Mouse (Mus musculus) cerebellum, adult 9-11 months (tissue): ENCODE results near the gene Gng2.
A peak's percentile ranks its signal among the peaks of the same experiment; 100 is the strongest.

Experiments used
- DNase-seq: peaks from one replicate; pipeline ENCODE4 v3.0.0; 2022

The Gng2 gene

DNA sequence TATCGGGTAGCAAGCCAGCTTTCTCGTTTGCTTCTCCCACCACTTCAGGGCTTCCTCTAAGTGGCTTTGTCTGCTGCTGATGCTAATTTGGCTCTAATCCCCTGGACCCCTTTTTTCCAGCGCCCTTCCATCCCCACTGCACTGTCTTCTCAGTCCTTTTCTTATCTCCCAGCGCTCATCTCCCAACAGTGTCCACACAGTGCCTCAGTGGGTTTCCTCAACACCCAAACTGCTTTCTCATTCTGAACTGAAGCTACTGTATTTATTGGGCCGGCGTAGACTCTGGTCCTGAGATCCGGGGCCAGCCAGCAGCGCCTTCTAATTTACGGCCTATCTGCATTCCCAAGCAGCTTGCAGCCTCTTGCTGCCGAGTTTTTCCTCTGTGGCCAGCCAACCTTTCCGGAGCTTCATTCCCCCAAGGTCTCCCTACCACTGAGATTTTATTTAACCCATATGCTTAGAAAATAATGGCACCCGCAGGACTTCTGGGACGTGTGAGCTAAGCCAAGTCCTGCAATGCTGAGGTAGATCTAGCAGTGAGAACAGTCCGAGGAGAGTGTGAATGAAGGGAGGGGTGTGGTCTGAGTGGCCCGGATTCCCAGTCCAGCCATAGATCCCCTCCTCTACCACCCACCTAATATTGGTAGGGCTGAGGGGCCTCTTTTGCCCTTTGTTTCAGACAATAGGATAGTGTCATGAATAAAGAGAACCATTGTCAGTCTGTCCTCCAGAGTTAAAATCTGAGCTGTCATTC is at the start of gene Gng2:
Gene Gng2, minus strand, starts transcription at position 357 of the 754 bp plus-strand sequence.
- peak; percentile 52 for DNase-seq

DNA sequence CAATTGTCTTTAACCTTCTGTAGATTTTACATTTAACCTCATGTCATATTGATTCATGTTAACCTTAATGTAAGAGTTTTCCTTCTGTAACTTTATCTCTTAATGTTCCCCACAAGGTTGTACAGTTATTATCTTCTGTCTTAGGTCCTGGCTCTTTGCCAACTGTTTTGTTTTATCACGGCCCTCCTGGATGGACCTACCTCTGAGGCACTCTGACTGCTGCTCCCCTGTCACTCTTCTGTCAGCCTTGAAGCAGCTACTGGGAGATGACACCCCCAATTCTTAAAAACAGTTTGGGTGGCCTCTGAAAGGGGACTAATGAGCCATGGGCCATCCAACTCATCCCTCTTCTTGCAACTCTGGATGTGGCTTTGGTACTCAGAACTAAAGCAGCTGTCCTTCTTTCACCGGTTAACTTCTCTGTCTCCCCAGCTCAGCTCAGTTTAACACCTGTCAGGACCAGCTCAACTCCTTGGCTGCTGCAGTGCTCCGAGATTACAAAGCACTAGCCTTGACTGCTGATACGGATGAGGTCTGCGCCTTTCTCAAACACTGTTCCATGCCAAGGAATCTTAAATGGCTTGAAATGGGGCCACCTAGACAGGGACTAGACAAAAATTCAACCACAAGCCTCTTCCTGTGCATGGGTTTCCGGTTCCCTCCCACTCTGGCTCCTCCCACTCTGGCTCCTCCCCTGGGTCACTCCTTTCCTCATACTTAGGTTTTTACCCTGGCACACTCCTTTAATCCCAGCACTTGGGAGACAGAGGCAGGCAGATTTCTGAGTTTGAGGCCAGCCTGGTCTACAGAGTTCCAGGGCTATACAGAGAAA is 47.7 kb upstream of the Gng2 start:
- no peak for DNase-seq

DNA sequence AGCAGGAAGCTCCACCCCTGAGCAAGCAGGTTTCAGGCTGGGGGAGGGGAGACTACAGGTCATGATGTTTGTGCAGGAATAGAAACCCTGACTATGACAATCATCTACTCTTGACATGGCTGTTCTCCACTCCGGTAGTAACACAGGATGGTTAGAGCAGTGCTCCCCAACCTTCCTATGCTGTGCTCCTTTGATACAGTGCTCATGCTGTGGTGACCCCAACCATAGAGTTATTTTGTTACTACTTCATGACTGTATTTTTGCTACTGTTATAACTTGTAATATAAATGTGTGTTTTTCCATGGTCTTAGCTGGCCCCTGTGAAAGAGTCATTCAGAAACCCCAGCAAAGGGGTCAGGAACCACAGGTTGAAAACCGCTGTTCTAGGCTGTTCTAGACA is 46.5 kb upstream of the Gng2 start:
- no peak for DNase-seq

DNA sequence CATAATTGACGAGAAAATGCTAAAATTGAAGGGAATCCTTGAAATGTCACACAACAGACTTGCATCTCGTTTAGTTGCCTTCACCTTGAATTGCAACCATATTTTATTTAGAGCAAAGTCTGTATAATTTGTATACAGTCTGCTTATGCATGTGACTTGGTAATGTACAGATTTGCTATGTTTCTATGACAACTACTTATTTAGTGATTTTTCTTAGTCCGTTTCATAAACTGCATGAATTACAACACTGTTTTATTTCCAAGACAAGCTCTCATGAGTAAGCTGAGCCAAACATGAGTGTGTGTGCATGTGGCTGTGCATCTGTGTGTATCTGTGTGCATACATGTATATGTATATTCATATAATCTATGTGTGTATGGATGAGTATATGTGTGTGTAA is 42.1 kb upstream of the Gng2 start:
- no peak for DNase-seq

DNA sequence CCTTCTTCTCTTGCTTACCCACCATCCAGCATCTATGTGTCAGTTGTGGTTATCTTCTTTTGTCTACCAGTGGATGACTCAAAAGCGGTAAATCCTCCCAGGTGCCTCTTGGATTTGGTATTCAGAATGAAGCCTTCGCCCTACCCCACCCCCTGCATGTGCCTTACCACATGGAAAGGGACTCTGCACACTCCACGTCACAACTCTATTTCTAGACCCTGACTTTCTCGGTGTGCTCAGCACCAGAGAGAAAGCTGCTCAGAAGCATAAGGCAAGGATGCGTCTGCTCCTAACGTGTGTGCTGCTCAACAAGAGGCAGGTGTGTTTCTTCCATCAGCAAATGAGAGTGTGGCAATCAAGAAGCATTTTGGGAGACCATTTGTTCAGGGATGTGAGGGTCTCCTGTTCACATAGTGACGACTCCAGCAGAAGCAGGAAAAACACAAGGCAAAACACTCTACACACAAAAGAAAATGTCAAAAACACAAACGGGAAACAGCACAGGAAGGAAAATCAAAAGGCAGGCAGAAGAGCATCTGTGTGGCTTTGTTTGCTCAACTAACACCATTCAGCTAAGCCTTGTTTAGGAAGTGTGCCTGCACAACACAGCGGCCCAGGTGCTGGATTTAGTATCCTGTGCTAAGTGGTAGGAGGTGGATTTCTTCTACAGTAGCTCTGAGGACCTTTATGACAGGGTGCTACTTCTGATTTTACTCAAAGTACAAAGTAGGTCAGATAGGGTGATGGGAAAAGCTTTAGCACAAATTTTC is 35.3 kb upstream of the Gng2 start:
- no peak for DNase-seq

DNA sequence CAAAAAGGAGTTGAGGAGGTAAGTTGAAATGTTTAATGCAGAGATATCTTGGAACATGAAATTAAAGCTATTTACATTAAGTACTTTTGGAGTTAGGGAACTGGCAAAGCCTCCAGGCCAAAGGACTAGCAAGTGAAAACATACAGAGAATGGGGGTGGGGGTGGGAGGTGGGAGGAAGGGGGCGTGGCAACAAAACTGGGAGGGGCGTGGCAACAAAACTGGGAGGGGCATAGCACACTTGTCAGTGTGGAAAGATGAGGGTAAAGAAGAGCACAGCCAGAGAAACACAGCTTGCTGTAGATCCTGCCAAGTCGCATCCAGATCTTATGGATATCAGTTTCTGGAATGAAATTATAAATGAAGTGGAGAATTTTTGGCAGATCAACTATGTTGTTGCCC is 30.0 kb upstream of the Gng2 start:
- no peak for DNase-seq

DNA sequence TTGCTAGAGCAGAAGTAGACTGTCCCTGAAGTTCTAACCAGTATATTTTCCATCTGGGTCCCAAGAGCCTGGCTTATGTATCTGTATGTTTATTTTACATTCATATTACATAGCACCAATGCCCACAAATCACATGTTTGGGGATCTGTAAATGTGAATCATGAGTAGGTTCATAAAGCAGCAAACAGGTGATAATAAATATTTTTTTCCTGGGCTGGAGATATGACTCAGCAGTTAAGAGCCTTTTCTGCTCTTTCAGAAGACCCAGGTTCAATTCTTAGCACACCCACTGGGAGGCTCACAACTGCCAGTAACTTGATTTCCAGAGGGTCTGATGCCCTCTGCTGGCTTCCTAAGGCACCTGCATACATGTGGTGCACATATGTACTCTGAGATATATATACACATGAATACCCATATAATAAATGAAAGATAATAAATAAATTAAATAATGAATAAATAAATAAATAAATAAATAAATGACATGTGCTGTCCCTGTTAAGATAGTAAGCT is 27.4 kb upstream of the Gng2 start:
- DNase-seq: no peak

DNA sequence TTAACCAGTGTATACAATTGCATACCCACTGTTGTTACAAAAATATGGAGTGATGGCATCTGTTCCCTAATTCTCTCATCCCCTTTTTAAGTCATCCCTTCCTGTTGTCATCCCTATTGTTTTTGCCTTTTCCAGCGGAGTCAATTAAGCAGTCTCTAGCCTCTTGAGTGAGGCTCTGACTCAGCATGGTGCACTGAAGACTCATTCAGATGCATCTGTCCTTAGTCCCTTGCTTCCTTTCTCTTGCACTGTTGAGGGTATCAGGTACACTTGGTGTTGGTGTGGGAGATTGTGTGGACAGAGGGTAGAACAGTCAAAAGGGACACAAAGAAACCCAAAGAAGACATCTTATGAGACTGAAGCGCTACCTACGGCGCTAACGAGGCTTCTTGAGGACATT is 19.4 kb upstream of the Gng2 start:
- DNase-seq: no peak

DNA sequence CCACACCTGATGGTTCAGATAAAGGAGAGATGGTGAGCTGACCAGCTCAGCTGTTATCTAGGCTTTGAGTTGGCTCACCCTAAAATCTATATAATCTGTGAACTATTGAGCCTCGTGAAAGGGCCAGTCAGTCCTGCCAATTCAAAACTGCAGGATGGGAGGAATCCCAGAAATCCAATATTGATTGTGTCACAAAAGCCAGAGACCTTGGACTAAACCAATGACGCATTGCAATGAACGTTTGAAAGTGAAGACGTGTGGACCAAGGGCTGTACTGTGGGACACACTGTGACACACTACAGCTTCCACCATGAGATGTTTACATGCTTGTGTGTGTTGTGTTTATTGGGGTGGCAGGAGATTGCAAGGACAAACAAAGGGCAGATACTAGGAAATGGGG is 18.5 kb upstream of the Gng2 start:
- no peak for DNase-seq

DNA sequence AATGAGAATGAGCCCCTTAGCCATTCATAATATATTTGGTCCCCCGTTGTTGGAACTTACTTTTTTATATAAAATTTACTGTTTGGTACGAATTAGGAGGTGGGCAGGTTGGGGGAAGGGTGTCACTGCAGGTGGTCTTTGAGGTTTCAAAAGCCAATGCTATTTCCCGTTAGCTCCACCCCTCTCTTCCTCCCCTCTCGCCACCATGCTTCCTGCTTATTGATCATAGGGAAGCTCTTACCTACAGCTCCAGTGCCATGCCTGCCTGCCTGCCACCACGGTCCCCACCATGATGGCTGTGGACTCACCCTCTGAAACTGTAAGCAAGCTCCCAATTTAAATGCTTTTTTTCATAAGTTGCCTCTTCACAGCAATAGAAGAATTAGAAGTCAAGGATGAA is 16.6 kb upstream of the Gng2 start:
- DNase-seq: no peak

DNA sequence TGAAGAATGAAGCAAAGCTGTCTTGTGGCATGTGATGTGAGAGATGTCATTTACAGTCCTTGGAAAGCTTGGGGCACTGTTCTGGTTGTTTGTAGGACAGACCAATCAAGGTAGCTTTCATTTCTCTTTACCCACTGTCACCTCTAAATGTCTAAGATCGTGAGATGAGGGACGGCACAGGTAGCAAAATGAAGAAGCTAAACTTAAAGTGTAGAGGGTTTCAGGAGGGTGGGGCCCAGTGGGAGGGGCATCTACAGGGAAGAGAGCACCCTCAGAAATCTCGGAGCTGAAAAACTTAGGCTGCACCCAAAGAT is 16.1 kb upstream of the Gng2 start:
- DNase-seq: no peak

DNA sequence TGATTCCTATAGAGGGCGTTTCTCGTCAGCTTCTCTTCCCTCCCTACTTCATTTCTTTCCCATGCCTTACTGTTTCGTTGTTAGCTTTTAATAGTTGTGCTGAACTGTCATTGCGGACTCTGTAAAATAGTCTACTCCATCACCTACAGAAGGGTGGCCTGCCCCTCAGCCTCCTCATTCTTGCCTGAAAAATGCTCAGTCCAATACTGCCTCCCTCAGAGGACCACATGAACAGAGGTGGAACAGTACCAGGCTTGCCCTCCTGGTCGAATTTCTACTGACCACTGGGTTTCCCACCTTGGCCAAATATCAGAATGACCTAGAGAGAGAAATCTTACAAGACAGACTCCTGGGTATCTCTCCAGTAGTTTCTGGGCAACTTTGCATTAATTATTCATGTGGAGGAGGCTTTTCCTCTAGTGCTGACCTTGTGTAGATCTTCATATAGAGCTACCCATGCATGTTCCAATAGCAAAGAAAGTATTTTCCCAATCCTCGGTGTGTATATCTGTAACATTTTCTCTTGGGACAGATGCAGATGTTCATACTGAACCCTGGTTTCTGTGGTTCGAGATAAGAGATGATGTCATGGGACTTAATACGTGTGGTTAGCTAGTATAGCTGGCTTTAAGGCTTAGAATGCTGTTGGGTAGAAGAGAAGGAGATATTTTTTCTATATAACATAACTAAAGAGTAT is 15.6 kb upstream of the Gng2 start:
- no peak for DNase-seq

DNA sequence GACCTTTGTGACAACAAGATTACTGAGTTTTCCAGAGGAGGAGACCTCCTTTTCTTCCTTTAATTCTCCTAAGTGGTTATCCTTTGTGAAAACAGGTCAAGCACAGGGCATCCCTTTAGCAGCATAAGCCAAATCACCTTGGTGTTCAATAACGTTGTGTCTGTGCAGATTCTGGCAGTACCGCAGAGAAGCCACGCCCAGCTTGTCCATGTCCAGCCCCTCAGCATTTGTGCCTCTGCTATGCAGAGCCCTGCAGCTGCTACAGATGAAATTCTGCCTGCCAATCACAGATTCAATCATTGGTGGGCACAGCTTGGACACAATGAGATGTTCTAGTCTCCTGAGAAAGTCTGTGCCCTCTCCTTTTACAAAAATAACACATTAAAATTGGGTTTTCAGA is 14.4 kb upstream of the Gng2 start:
- no peak for DNase-seq

DNA sequence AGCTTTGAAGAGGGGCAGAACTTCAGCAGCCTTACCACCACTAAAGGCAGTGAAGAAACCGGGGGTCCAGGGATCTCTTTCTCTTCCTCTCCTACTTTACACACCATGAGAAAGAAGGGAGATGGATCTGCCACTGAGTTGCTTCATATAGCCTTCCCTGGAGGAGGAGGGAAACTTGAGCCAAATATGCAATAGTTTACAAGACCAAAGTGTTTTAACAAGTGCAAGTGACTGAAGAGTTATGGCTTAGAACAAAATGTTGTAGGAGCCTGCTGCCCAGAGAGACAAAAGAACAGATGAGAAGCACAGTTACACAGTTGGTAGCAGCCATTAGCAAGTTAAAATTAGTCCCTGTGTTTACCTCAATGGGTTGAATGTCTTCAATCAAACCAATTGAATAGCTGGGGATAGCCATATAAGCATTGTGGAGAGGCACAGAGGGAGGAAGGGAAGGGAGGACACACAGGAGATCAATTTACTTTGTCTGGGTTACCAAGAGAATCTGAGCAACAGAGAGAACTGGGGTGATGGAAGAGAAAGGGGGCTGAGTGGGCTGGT is 13.1 kb upstream of the Gng2 start:
- no peak for DNase-seq

DNA sequence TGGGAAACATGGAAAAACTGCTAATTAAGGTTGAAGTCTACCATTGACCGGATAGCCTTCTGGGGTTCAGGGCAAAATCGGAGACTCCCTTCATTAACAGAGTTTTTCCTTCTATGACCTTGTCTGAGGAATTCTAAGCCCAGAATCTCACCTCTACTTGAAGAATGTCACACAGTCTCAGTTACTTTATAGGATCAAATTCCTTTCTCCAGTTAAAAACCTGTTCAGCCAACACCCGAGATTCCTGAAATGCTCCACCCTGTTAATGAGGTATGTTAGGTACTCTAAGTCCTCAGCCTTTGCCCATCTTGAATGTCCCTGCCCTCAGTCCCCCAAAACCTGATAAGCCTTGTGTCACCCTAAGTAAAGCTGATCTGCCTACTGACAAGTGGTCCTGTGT is 11.0 kb upstream of the Gng2 start:
- DNase-seq: no peak

DNA sequence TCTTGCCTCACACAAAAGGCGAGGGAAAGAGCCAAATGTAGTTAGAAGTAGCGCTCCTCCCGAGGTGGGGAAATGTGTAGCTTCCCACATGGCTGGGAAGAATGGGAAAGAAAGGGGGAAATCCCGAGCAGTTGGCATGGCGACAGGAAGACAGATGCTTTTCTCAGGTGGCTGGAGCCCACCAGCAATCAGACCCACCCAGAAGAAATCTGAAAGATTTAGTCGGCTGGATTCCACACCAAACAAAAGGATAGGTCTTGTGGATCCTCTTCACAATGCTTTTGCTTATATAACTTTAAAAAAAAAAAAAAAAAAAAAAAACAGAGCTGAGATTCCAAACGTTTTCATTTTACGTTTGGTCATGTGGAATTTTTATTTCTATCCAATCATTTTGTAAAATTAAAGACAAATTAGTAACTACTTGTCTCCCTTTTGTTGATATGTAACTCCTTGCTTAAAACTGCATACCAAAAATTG is 10.0 kb upstream of the Gng2 start:
- no peak for DNase-seq

DNA sequence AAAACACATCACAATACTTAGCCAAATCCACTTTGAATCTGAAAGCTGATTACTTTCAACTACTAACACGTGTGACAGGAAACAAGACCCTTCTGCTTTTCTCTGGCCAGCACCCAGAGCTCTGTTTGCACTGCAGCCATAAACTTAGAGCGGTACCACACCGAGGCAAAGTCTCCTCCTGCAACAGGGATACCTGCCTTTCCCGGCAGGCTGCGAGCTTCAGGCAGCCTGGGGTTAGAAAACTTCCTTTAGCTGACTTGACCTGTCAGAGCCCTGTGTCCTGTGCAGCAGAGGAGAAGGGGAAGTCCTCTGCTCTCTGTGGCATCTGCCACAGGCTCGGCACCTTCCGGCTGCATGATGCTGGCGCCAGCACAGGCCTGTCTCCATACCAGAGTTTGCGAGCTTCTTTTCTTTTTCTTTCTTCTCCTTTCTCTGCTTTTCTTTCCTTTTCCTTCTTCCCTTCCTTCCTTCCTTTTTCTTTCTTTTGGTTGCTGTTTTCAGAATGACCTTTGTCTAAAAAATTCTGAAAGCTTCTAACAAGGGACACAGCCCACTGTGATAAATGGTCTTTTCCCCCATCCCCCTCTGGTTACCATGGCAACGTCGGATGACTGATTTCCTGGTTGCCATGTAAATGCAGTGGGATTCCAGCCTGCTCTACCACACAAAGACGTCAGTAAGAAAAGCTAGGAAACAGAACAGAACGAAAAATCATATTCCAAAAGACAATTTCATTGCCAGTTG is 9.4 kb upstream of the Gng2 start:
- DNase-seq: peak; percentile 69

DNA sequence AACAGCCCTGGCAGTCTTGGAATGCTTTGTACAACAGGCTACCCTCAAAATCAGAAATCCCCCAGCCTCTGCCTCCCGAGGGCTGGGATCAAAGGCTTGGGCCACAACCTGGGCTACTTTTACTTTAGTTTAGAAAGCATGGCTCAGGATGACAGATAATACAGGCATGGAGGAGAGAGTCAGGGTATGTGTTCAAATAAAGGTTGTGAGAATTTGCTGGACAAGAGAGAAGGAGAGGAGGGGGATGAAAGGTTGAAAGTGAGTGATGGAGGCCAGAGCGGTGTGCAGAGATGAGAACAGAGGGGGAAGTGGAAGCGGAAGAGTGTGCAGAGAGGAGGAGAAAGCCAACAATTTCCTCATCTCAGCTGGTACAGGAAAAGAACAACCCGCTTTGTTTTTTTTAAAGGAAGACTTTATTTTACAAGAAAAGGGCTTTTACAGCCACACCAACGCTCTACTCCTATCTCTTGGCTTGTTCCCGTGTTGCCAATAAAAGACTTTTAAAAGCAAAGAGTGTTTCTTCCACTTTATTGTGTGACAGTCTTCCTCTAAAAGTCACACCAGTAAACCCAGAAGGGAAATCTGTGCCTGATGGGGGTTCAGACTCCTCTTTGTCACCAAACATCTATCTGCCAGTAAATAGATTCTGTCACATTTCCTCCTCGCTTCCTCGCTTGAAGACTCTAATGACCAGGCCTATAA is 8.6 kb upstream of the Gng2 start:
- DNase-seq: no peak

DNA sequence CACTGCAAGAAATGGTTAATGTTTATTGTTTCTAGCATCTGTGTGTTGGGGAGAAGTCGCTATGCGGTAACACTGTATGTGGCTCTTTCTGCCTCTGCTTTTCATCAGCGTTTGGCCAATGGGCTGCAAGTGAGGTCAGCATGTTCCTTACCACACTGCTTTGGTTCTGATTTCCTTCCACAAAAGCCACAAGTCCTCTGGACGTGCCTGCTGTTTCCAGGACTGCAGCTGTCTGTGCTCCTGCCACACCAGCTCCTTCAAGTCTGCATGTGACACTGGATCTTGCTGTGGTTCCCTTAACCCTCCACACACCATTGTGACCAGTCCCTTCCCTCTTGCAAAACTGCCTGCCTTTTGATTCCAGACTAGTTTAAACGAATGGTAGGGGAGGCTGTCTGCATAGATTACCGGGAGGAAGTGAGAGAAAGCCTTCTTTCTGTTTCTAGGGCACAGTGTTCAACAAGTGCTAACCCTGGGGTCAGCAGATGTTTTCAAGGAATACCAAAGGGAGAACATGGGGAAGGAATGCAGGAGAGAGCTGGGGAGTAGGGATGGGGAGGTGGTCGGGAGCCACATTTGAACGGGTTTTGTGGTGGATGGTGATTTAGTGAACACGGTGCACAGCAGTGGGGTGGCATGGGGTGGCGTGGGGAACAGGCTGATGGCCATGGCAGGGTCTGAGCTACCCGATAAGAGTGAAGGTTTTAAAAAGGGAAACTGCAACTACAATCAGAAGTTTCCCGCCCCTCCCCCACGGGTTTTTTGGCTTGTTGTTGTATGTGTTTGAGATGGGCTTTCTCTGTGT is 7.9 kb upstream of the Gng2 start:
- DNase-seq: no peak
